Comparison of ENCODE assay signal across 10 mouse cellular contexts in the genomic region with DNA sequence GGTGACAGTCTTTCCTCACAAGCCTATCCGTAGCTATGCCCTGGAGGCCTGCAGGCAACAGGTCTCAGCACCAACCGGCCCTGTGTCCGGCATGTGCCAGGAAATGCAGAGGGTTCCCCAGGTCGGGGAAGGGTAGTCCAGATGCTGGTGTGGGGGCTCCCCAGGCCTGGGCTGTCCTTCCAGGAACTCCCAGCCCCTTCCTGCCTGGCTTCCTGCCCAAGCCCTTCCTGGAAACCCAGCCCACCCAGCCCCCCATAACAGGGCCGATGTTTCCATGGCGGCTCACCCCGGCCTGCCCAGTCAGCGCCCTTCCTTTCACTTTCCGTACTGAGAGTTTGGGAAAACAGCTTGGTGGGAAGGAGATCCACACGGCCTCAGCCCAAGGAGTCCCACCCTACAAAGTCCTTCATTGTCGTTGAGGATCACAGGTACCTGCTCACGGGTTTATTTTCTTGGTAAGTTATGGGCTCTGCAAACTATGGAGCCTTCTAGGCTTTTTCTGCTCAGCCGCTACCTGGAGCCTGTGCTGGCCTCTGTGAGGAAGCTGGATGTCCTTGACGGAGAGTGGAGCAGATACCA. TPM values are rescaled to one million over a fixed set of nuclear protein-coding genes. Genes with fewer than 3 reads are reported as not detected.
DNase-seq lines count a peak whose midpoint lies in the region; ATAC-seq and TF ChIP-seq lines count a peak whose summit lies in the region.
"Had no signal": no experiment of that assay in that cellular context is flagged by ENCODE, and none has a peak within 500 bp of the region (broad histone marks: within the 10 kb centered on the region; RNA-seq: fewer than 3 reads in every experiment).

No protein-coding gene starts in this region.

- TF ChIP-seq CTCF in intestine, postnatal 0 days (IDR thresholded peaks at IDR 0.05; ENCODE audit: low read depth): no peak

- H3K27ac ChIP-seq in intestine, postnatal 0 days (ENCODE audit: low read depth, low read length): no peak overlapping the region
- H3K27ac ChIP-seq in intestine, embryonic 16.5 days (ENCODE audit: low read length): no peak overlapping the region
- peak overlapping the region; percentile 62 for H3K27ac ChIP-seq in limb, embryonic 15.5 days
- 0 out of 2 replicates have a peak overlapping the region, but pooled peaks have one; percentile 50 for H3K27ac ChIP-seq in stomach, embryonic 15.5 days
- H3K27ac ChIP-seq: embryonic facial prominence, embryonic 12.5 days; hindbrain, embryonic 15.5 days had no signal

- no peak for ATAC-seq in intestine, postnatal 0 days
- no peak for ATAC-seq in intestine, embryonic 16.5 days
- 0 out of 2 replicates have a peak, but pooled peaks have one; percentile 22 for ATAC-seq in limb, embryonic 15.5 days (ENCODE audit: insufficient number of reproducible peaks, low FRiP score, low TSS enrichment, low read depth)
- no peak; the same call in 1 of the 2 replicates for ATAC-seq in stomach, embryonic 15.5 days (ENCODE audit: insufficient read depth, low FRiP score, low read depth)
- no peak for ATAC-seq in megakaryocyte progenitor cell, adult 5-6 weeks (replicated peaks; ENCODE audit: poor library complexity)
- ATAC-seq in monocyte, adult 5-6 weeks (replicated peaks; ENCODE audit: insufficient number of reproducible peaks, low FRiP score, low TSS enrichment, poor library complexity, severe bottlenecking): no peak

- H3K9me3 ChIP-seq in intestine, postnatal 0 days (ENCODE audit: control insufficient read depth): no peaks in the 10 kb centered on the region
- no peaks in the 10 kb centered on the region for H3K9me3 ChIP-seq in intestine, embryonic 16.5 days (ENCODE audit: control insufficient read depth, low read length)
- H3K9me3 ChIP-seq in limb, embryonic 15.5 days: no peaks in the 10 kb centered on the region
- no peaks in the 10 kb centered on the region for H3K9me3 ChIP-seq in stomach, embryonic 15.5 days
- H3K9me3 ChIP-seq: embryonic facial prominence, embryonic 12.5 days; hindbrain, embryonic 15.5 days had no signal

- H3K4me3 ChIP-seq in intestine, postnatal 0 days (ENCODE audit: low read depth, low read length): no peak overlapping the region
- H3K4me3 ChIP-seq in intestine, embryonic 16.5 days (ENCODE audit: low read length): no peak overlapping the region
- H3K4me3 ChIP-seq in limb, embryonic 15.5 days: no peak overlapping the region
- H3K4me3 ChIP-seq in stomach, embryonic 15.5 days (replicated peaks): no peak overlapping the region
- H3K4me3 ChIP-seq: embryonic facial prominence, embryonic 12.5 days; hindbrain, embryonic 15.5 days had no signal

- 0 out of 2 replicates have a peak overlapping the region, but pooled peaks have one; percentile 10 for H3K4me2 ChIP-seq in intestine, postnatal 0 days (replicated peaks; ENCODE audit: low read depth)
- no peak overlapping the region for H3K4me2 ChIP-seq in intestine, embryonic 16.5 days (ENCODE audit: low read depth, low read length)
- no peak overlapping the region for H3K4me2 ChIP-seq in limb, embryonic 15.5 days
- H3K4me2 ChIP-seq in stomach, embryonic 15.5 days: no peak overlapping the region
- H3K4me2 ChIP-seq: embryonic facial prominence, embryonic 12.5 days; hindbrain, embryonic 15.5 days had no signal

- H3K27me3 ChIP-seq in intestine, postnatal 0 days (replicated peaks; ENCODE audit: control insufficient read depth, insufficient read depth, low read length): no peaks in the 10 kb centered on the region
- no peaks in the 10 kb centered on the region for H3K27me3 ChIP-seq in intestine, embryonic 16.5 days (replicated peaks; ENCODE audit: control insufficient read depth, insufficient read depth, low read length)
- H3K27me3 ChIP-seq in limb, embryonic 15.5 days: no peaks in the 10 kb centered on the region
- no peaks in the 10 kb centered on the region for H3K27me3 ChIP-seq in stomach, embryonic 15.5 days (replicated peaks)
- H3K27me3 ChIP-seq: embryonic facial prominence, embryonic 12.5 days; hindbrain, embryonic 15.5 days had no signal

- 70% methylated on average over 14 of the region's 14 CpGs for WGBS in intestine, postnatal 0 days
- WGBS in intestine, embryonic 16.5 days: 75% methylated on average over 14 of the region's 14 CpGs
- WGBS in limb, embryonic 15.5 days: 69% methylated on average over 14 of the region's 14 CpGs
- WGBS in stomach, embryonic 15.5 days: 68% methylated on average over 14 of the region's 14 CpGs

- peak; percentile 53 to 61 for DNase-seq in heart, postnatal 10 days
- DNase-seq in retina, embryonic 14.5 days (ENCODE audit: low spot score): no peak

- no peaks in the 10 kb centered on the region for H3K36me3 ChIP-seq in intestine, postnatal 0 days (ENCODE audit: control insufficient read depth, insufficient read depth)
- H3K36me3 ChIP-seq in intestine, embryonic 16.5 days (ENCODE audit: control insufficient read depth, insufficient read depth, low read length): no peaks in the 10 kb centered on the region
- H3K36me3 ChIP-seq in limb, embryonic 15.5 days: no peaks in the 10 kb centered on the region
- no peaks in the 10 kb centered on the region for H3K36me3 ChIP-seq in stomach, embryonic 15.5 days
- H3K36me3 ChIP-seq: embryonic facial prominence, embryonic 12.5 days; hindbrain, embryonic 15.5 days had no signal

- intact Hi-C loops in heart, postnatal 10 days (cut with DNase I): no loop called here

- no peaks in the 10 kb centered on the region for H3K4me1 ChIP-seq in intestine, postnatal 0 days (replicated peaks; ENCODE audit: control insufficient read depth, insufficient read depth, low read length)
- H3K4me1 ChIP-seq in intestine, embryonic 16.5 days (ENCODE audit: control insufficient read depth, insufficient read depth, low read length): no peaks in the 10 kb centered on the region
- H3K4me1 ChIP-seq in limb, embryonic 15.5 days: peaks cover 8% of the 10 kb centered on the region
- peaks cover 7% of the 10 kb centered on the region; the same call in 1 of the 2 replicates for H3K4me1 ChIP-seq in stomach, embryonic 15.5 days
- H3K4me1 ChIP-seq: embryonic facial prominence, embryonic 12.5 days had no signal

- H3K9ac ChIP-seq in intestine, postnatal 0 days (ENCODE audit: low read depth, low read length): no peak overlapping the region
- H3K9ac ChIP-seq in intestine, embryonic 16.5 days (ENCODE audit: low read depth, low read length): no peak overlapping the region
- no peak overlapping the region for H3K9ac ChIP-seq in limb, embryonic 15.5 days
- no peak overlapping the region for H3K9ac ChIP-seq in stomach, embryonic 15.5 days
- H3K9ac ChIP-seq: embryonic facial prominence, embryonic 12.5 days; hindbrain, embryonic 15.5 days had no signal

RNA-seq across cellular contexts. Expression of gene Gata2, which starts 41.5 kb away (rescaled TPM):
- 3.5 and 3.7 TPM in 2 replicates for polyA plus RNA-seq in intestine, postnatal 0 days (2015; fragmentation: Nextera tagmentation; extraction: Ambion mirVana)
- 4.2 and 4.7 TPM in 2 replicates for polyA plus RNA-seq in intestine, embryonic 16.5 days (2015; fragmentation: Nextera tagmentation; extraction: Ambion mirVana)
- total RNA-seq in heart, postnatal 10 days (2021): 10 to 100 TPM; 20.7 to 23.3 TPM
- polyA plus RNA-seq in limb, embryonic 15.5 days (2015; fragmentation: Nextera tagmentation; extraction: Ambion mirVana): 21.8 and 21.9 TPM in 2 replicates
- polyA plus RNA-seq in stomach, embryonic 15.5 days (2015; fragmentation: Nextera tagmentation; extraction: Ambion mirVana): 7.0 and 12.0 TPM in 2 replicates
- 11.2 and 19.8 TPM in 2 replicates for total RNA-seq in megakaryocyte progenitor cell, adult 5-6 weeks (2015)
- total RNA-seq in megakaryocyte progenitor cell, adult 5-6 weeks (2017): 6.0 and 10.1 TPM in 2 replicates
- 15.4 to 30.8 TPM (median 28.8 TPM) in 3 replicates for total RNA-seq in monocyte, adult 5-6 weeks (2017)

Comparison
In these comparisons a context has a peak if more than half of its experiments do, and no peak if none do; other contexts are left out.
1. H3K27ac ChIP-seq: peak in limb, embryonic 15.5 days (single experiment) and stomach, embryonic 15.5 days (single experiment); none in intestine, postnatal 0 days (single experiment) and intestine, embryonic 16.5 days (single experiment).